Mouse (Mus musculus) neural tube, embryonic 13.5 days (tissue): ENCODE measurements around the gene Tmem104. TPM values are rescaled to one million over a fixed set of nuclear protein-coding genes. Genes with fewer than 3 reads are reported as not detected.

Experiments
- ATAC-seq: fragments of 200-750 bp; cut with Nextera tagmentation; 2 replicates; pipeline ENCODE4 v1.8.0; 2017; ENCODE audit warnings: low read depth, mild to moderate bottlenecking, moderate TSS enrichment, moderate library complexity
- H3K27ac ChIP-seq: fragments of 300-500 bp; sonication (generic); replicated peaks from 2 replicates; pipeline ENCODE4 v1.5.1; 2015; ENCODE audit warnings: moderate library complexity, mild to moderate bottlenecking, inconsistent platforms
- H3K27me3 ChIP-seq: fragments of 300-500 bp; sonication (generic); 2 replicates; pipeline ENCODE4 v1.6.1; 2015; ENCODE audit warnings: mild to moderate bottlenecking, inconsistent platforms
- H3K36me3 ChIP-seq: fragments of 300-500 bp; sonication (generic); 2 replicates; pipeline ENCODE4 v1.6.1; 2015; ENCODE audit warnings: mild to moderate bottlenecking, inconsistent platforms
- H3K4me1 ChIP-seq: fragments of 300-500 bp; sonication (generic); replicated peaks from 2 replicates; pipeline ENCODE4 v1.6.1; 2015; ENCODE audit warnings: inconsistent platforms
- H3K4me2 ChIP-seq: fragments of 300-500 bp; sonication (generic); 2 replicates; pipeline ENCODE4 v1.6.1; 2015; ENCODE audit warnings: inconsistent platforms, mild to moderate bottlenecking, moderate library complexity
- H3K4me3 ChIP-seq: fragments of 300-500 bp; sonication (generic); 2 replicates; pipeline ENCODE4 v1.5.1; 2015; ENCODE audit warnings: mild to moderate bottlenecking, inconsistent platforms
- H3K9ac ChIP-seq: fragments of 300-500 bp; sonication (generic); 2 replicates; pipeline ENCODE4 v1.6.1; 2015; ENCODE audit warnings: moderate library complexity, mild to moderate bottlenecking, inconsistent platforms
- H3K9me3 ChIP-seq: fragments of 300-500 bp; sonication (generic); 2 replicates; pipeline ENCODE4 v1.6.1; 2016; ENCODE audit warnings: inconsistent platforms
- WGBS: fragments of 180-500 bp; shearing (Covaris S2); methylation state at CpG from one replicate; pipeline ENCODE4 v1.1.7; 2015; 5-methylcytosine and 5-hydroxymethylcytosine counted together
- polyA plus RNA-seq: library from polyadenylated mRNA; unstranded; fragments of >200 nt; fragmentation: Nextera tagmentation; extraction: Ambion mirVana; gene quantifications from 2 replicates; pipeline ENCODE4 v1.2.1, GENCODE M21; 2015

Tmem104 gene
- polyA plus RNA-seq, 1 experiment from 2014 or later: 11.8 TPM

GRCm38 (mm10) chr11:115224889-115225288, 37.6 kb downstream of the Tmem104 start:
- no peak for ATAC-seq
- H3K4me1 ChIP-seq: peaks cover 78% of the 10 kb centered on the region
- H3K36me3 ChIP-seq: no peaks in the 10 kb centered on the region
- H3K27me3 ChIP-seq: peaks cover 5% of the 10 kb centered on the region
- H3K27ac ChIP-seq: no peak overlapping the region
- no peak overlapping the region for H3K4me2 ChIP-seq
- H3K9me3 ChIP-seq: no peaks in the 10 kb centered on the region
- WGBS: 40% methylated on average over 8 of the region's 8 CpGs
- no peak overlapping the region for H3K4me3 ChIP-seq
- H3K9ac ChIP-seq: no peak overlapping the region

DNA sequence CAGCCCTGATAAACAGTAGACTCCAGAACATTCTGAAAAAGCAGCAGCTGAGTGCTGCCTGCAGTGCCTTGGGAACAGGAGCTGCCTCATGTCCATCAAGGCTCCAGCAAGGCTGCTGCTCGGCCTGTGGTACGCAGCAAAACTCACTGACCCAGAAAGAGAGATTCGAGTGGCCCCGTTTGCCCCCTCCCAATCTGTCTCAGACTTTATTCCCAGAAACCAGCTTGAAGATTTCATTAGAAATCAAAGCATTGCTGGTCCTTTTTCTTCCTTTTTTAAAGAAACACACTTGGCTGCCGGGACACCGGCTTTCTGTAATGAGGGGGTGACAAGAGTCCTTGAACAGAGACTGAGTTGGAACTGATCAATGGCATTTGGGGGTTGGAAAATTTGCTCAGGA, 38.0 kb downstream of the Tmem104 start:
- H3K4me3 ChIP-seq: no peak overlapping the region
- H3K9me3 ChIP-seq: no peaks in the 10 kb centered on the region
- 69% methylated on average over 6 of the region's 6 CpGs for WGBS
- H3K4me1 ChIP-seq: peaks cover 80% of the 10 kb centered on the region
- no peak overlapping the region for H3K4me2 ChIP-seq
- ATAC-seq: no peak
- H3K36me3 ChIP-seq: no peaks in the 10 kb centered on the region
- peaks cover 5% of the 10 kb centered on the region for H3K27me3 ChIP-seq
- H3K27ac ChIP-seq: no peak overlapping the region
- no peak overlapping the region for H3K9ac ChIP-seq

DNA sequence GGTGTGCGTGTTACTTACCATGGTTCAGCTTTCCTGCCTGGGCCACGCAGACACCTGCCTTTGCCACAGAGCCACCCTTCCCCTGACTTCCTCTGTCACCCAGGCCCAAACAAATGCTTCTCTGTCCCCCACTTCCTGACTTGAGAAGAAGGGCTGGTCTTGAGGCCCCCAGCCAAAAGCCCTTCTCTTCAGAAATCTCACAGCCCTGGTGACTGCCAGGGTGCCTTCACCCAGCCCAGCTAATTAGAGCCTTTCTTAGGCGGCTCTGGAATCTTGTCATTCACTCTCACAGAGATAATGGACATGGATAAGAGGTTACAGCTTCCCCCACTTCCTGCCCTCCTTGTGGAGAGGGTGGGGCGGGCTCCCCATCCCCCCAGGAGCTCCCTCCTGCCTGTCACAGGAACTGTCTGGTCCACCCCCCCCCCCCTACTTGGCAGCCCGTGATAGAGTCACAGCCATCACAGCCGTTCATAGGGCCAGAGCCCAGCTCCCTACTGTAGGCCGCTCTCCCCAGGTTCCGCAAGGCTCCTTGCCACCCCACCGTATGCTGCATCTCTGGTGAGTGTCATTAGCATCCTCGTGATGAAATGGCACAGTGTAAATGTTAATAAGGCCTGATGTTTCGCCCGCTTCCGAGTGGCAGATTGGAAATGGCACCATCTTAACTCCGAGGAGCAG, 39.7 kb downstream of the Tmem104 start:
- WGBS: 33% methylated on average over 14 of the region's 14 CpGs
- peaks cover 89% of the 10 kb centered on the region for H3K4me1 ChIP-seq
- peak overlapping the region; percentile 52 for H3K27ac ChIP-seq
- H3K9ac ChIP-seq: 0 out of 2 replicates have a peak overlapping the region, but pooled peaks have one; percentile 17
- H3K4me3 ChIP-seq: no peak overlapping the region
- ATAC-seq: 0 out of 2 replicates have a peak, but pooled peaks have one; percentile 28
- H3K27me3 ChIP-seq: peaks cover 5% of the 10 kb centered on the region
- no peak overlapping the region for H3K4me2 ChIP-seq
- no peaks in the 10 kb centered on the region for H3K9me3 ChIP-seq
- H3K36me3 ChIP-seq: no peaks in the 10 kb centered on the region

DNA sequence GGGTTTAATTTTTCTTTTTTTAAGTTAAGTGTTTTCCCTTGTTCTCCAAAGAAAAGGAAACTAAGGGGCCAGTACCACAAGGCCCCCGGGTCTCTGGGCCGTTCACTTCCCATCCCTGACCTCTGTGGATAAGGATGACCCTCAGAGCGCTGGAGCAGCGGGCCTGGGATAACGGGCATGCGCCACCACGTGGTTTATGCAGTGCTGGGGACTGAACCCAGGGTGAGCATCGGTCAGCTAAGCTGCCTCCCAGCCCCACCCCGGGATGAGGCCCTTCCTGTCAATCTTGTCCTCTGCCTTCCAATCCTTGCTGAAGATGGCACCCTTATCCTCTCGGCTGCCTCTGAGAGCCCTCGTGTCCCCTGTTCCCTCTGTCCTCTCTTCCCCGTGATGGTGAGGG, 40.4 kb downstream of the Tmem104 start:
- H3K9me3 ChIP-seq: no peaks in the 10 kb centered on the region
- peaks cover 89% of the 10 kb centered on the region for H3K4me1 ChIP-seq
- H3K27me3 ChIP-seq: peaks cover 5% of the 10 kb centered on the region
- H3K36me3 ChIP-seq: no peaks in the 10 kb centered on the region
- no peak overlapping the region for H3K4me2 ChIP-seq
- WGBS: 30% methylated on average over 12 of the region's 12 CpGs
- H3K4me3 ChIP-seq: no peak overlapping the region
- no peak overlapping the region for H3K27ac ChIP-seq
- no peak for ATAC-seq
- H3K9ac ChIP-seq: peak overlapping the region; percentile 9; the same call in 1 of the 2 replicates

- Histone ChIP-seq H3K4me2 (no peak overlapping the region), H3K9ac (peak overlapping the region; percentile 9; the same call in 1 of the 2 replicates), H3K9me3 (no peaks in the 10 kb centered on the region), H3K4me3 (no peak overlapping the region), H3K36me3 (no peaks in the 10 kb centered on the region), H3K4me1 (peaks cover 89% of the 10 kb centered on the region), H3K27ac (no peak overlapping the region), H3K27me3 (peaks cover 5% of the 10 kb centered on the region)
- ATAC-seq: no peak
- 72% methylated on average over 7 of the region's 7 CpGs for WGBS
These were observed 41.1 kb downstream of the Tmem104 start for GRCm38 (mm10) chr11:115228430-115228829.

DNA sequence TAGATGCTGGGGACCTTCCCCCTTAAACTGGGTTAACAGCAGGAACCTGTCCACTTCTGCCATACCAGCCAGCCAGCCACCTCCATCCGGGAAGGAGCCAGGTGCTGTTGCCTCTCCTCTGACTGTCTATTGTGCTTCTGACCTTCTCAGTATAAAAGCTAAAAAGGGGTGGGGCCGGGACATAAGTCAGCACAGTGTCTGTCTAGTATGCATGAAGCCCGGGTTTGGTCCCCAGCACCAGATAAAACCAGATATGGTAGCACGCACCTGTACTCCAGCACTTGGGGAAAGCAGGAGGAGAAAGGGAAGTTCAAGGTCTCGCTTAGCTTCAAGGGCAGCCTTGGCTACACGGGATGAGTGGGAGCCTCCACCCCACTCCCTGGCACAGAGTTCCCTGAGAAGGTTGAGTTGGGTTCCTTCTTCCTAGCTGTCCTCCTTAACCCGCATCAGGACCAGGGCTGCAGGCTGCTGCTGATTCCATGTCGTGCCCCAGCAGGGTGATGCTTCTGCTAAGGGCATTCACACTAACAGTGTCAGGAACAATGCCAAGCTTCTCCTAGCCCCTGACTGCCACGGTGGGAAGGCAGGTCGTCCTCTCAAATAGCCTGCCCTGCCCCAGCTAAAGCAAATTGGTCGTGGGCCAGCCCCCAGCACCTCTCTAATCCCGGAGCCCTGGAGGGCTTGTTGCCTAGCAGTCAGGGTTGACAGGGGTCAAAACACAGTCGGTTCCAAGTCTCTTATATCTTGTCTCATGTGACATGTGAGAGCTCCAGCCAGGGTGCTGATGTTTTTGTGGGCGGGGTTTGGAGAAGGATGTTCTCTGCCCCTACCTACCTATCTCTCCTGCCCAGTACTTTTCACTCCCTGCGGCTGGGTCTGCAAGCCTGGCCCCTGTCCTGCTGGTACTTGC, 42.0 kb downstream of the Tmem104 start:
- no peak overlapping the region for H3K9ac ChIP-seq
- no peaks in the 10 kb centered on the region for H3K9me3 ChIP-seq
- H3K4me2 ChIP-seq: no peak overlapping the region
- 49% methylated on average over 15 of the region's 15 CpGs for WGBS
- no peaks in the 10 kb centered on the region for H3K36me3 ChIP-seq
- H3K27me3 ChIP-seq: no peaks in the 10 kb centered on the region; the same call in none of the 2 replicates
- ATAC-seq: no peak
- no peak overlapping the region for H3K4me3 ChIP-seq
- peaks cover 92% of the 10 kb centered on the region for H3K4me1 ChIP-seq
- no peak overlapping the region for H3K27ac ChIP-seq

GRCm38 (mm10) chr11:115231168-115231915, 44.1 kb downstream of the Tmem104 start:
- Histone ChIP-seq H3K4me2 (no peak overlapping the region), H3K27ac (peak overlapping the region; percentile 39), H3K27me3 (no peaks in the 10 kb centered on the region; the same call in none of the 2 replicates), H3K4me3 (no peak overlapping the region), H3K36me3 (no peaks in the 10 kb centered on the region), H3K9me3 (no peaks in the 10 kb centered on the region), H3K4me1 (peaks cover 93% of the 10 kb centered on the region), H3K9ac (no peak overlapping the region)
- ATAC-seq: no peak
- 44% methylated on average over 14 of the region's 14 CpGs for WGBS

GRCm38 (mm10) chr11:115231924-115232323, 44.6 kb downstream of the Tmem104 start:
- peaks cover 93% of the 10 kb centered on the region for H3K4me1 ChIP-seq
- no peak overlapping the region for H3K9ac ChIP-seq
- peak overlapping the region; percentile 39; the same call in 1 of the 2 replicates for H3K27ac ChIP-seq
- H3K36me3 ChIP-seq: no peaks in the 10 kb centered on the region
- H3K4me2 ChIP-seq: no peak overlapping the region
- no peak for ATAC-seq
- H3K4me3 ChIP-seq: no peak overlapping the region
- no peaks in the 10 kb centered on the region; the same call in none of the 2 replicates for H3K27me3 ChIP-seq
- no peaks in the 10 kb centered on the region for H3K9me3 ChIP-seq
- WGBS: 17% methylated on average over 9 of the region's 9 CpGs

GRCm38 (mm10) chr11:115232889-115233288, 45.6 kb downstream of the Tmem104 start:
- Histone ChIP-seq H3K4me1 (peaks cover 87% of the 10 kb centered on the region), H3K9ac (no peak overlapping the region), H3K36me3 (no peaks in the 10 kb centered on the region), H3K27me3 (peaks cover 4% of the 10 kb centered on the region), H3K4me2 (no peak overlapping the region), H3K4me3 (no peak overlapping the region), H3K27ac (no peak overlapping the region), H3K9me3 (no peaks in the 10 kb centered on the region)
- WGBS: 68% methylated on average over 5 of the region's 5 CpGs
- ATAC-seq: no peak

DNA sequence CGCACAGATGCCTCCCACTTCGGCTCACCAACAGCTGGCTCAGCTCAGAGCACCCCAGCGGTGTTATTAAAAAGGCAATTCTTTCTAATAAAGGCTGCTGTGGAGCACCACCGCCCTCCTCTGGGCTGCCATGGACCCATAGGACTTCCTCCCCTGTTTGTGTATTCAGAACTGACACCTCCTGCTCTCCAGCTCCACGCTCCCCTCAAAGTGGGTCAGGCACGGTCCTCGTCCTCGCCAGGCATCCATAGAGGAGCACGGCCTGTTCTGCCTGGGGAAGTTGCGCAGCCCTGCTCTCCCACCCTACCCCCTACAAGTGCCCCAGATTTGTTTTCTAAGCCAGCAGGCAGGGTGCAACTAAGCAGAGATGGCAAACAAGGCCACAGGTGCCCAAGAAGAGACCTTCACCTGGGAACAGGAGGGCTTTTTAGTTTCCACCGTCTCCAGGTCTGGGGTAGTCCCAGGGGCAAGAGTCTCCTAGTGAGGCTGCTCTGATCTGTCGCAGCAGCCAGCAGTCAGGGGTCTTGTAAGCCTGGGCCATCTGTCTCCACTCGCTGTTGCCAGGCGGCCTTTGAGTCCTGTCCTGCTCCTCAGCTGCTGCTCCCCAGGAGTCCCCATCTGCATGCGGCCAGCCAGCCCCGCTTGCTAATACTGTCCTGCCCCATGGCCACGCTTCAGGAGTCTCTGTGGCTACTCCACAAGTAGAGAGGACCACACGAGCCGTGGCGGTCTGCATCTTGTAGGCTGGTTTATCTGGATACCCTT, 46.4 kb downstream of the Tmem104 start:
- peaks cover 85% of the 10 kb centered on the region for H3K4me1 ChIP-seq
- H3K4me2 ChIP-seq: no peak overlapping the region
- H3K9ac ChIP-seq: no peak overlapping the region

DNA sequence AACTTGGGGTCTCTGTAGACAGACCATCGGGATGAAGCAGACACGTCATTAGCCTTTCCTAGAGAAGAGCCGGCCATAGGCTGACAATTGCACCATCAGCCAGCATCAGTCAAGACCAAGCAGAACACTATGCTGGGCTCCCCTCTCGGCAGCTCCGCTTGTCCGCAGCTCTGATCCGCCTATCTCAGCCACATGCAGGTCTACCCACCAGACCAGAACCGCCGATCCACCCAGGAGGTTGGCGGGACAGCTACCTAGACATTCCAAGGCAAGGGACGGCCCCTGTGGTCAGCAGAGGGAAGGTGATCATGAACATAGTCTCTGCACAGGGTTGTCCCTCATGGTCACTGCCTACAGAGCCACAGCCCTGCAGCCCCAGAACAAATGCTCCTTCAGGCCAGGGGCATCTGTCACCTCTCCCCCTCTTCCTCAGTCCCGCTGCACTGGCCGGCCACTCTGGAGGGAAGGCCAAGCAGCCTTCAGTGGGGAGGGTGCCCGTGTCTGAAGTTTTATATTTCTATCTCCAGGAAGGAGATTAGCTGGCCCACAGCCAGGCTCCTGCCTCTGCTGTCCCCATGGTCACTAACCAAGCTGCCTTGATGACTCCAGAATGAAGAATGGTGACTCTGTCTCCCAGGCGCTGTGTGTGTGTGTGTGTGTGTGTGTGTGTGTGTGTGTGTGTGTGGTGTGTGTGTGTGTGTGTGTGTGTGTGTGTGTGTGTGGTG, 47.2 kb downstream of the Tmem104 start:
- Histone ChIP-seq H3K36me3 (no peaks in the 10 kb centered on the region), H3K4me3 (no peak overlapping the region), H3K9ac (no peak overlapping the region), H3K27me3 (peaks cover 4% of the 10 kb centered on the region), H3K4me1 (peaks cover 85% of the 10 kb centered on the region), H3K27ac (peak overlapping the region; percentile 10), H3K4me2 (no peak overlapping the region), H3K9me3 (no peaks in the 10 kb centered on the region)
- 75% methylated on average over 15 of the region's 15 CpGs for WGBS
- ATAC-seq: no peak

More for the DNA sequence above, 46.4 kb downstream of the Tmem104 start:
- peak overlapping the region; percentile 10 for H3K27ac ChIP-seq
- no peaks in the 10 kb centered on the region for H3K36me3 ChIP-seq
- H3K4me3 ChIP-seq: no peak overlapping the region
- peak; percentile 25; the same call in 1 of the 2 replicates for ATAC-seq
- peaks cover 4% of the 10 kb centered on the region for H3K27me3 ChIP-seq
- WGBS: 31% methylated on average over 20 of the region's 20 CpGs
- no peaks in the 10 kb centered on the region for H3K9me3 ChIP-seq
